Mouse (Mus musculus) MEL (cell line): ENCODE measurements around the gene Rtf2.

ENCODE experiments used
- CTCF ChIP-seq, 3 experiments: IDR thresholded peaks in 2 of 3; conservative IDR thresholded peaks in 1 of 3; 2 replicates each; pipeline ENCODE4 v1.5.1; 2011 to 2012; ENCODE audit warnings: low read length in 3 of 3, low read depth in 2 of 3, mild to moderate bottlenecking in 2 of 3, improper control_type of control experiment in 1 of 3, inconsistent platforms in 1 of 3, mixed read lengths in 1 of 3, moderate library complexity in 1 of 3; ENCODE audit not compliant: control insufficient read depth in 1 of 3, insufficient read depth in 1 of 3, poor library complexity in 1 of 3, severe bottlenecking in 1 of 3
- EP300 ChIP-seq, 2 experiments: IDR thresholded peaks; 2 replicates each; pipeline ENCODE4 v1.6.1; 2011; ENCODE audit warnings: improper control_type of control experiment in 2 of 2, low read length in 2 of 2, low read depth in 1 of 2, mild to moderate bottlenecking in 1 of 2
- RAD21 ChIP-seq: IDR thresholded peaks from 2 replicates; pipeline ENCODE4 v1.6.1; 2011; ENCODE audit warnings: mild to moderate bottlenecking, low read depth, low read length, improper control_type of control experiment
- TAL1 ChIP-seq: IDR thresholded peaks from 2 replicates; pipeline ENCODE4 v1.6.1; 2012; ENCODE audit warnings: mild to moderate bottlenecking, inconsistent platforms, low read length, moderate library complexity, mixed read lengths

DNA sequence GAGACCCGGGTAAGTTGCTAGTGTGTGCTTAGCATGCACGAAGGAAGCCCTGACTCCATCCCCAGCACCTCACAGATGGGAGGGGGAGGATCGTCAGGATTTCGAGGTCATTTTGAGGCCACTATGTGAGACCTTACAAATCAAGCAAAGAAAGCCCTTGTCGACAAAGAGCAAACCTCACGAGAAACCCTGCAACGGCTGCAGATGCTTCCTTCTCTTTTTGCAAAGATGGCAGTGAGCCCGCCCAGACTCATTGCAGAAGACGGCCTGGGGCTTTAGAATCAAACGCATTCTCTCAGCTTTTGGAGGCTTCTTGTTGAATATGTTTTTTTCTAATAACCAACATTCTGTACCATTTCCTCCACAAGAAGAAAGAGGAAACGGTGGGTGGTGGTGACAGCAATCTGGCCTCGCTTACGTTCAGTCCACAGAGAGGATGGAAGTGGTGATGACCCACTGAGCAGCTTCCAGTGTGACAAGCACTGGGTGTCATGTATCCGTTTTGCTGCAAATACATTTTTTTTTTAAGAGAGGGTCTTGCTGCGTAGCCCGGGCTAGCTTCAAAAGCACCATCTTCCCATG lies 2.9 kb upstream of the Rtf2 start:
- TF ChIP-seq TAL1: no peak
- TF ChIP-seq EP300 (IDR thresholded peaks at IDR 0.05; ENCODE audit: low read depth in 1 of 2, low read length in 2 of 2): no peak
- no peak for TF ChIP-seq RAD21
- TF ChIP-seq CTCF (IDR thresholded peaks at IDR 0.05 in 2 of 3, conservative IDR thresholded peaks at IDR 0.05 in 1 of 3; ENCODE audit: control insufficient read depth in 1 of 3, insufficient read depth in 1 of 3, low read depth in 2 of 3, low read length in 3 of 3, poor library complexity in 1 of 3, severe bottlenecking in 1 of 3): no peak
